Comparison of ENCODE assay signal across 17 mouse cellular contexts in genomic region chr5:92165976-92166375, GRCm38 (mm10). TPM values are rescaled to one million over a fixed set of nuclear protein-coding genes. Genes with fewer than 3 reads are reported as not detected.
A peak's percentile ranks its signal among the peaks of the same experiment; 100 is the strongest.
DNase-seq lines count a peak whose midpoint lies in the region; ATAC-seq lines count a peak whose summit lies in the region.
"Had no signal": no experiment of that assay in that cellular context is flagged by ENCODE, and none has a peak within 500 bp of the region (broad histone marks: within the 10 kb centered on the region; RNA-seq: fewer than 3 reads in every experiment).

No protein-coding gene starts in this region.

- peak; percentile 33 for DNase-seq in thymus, postnatal 14 days
- DNase-seq in thymus, postnatal 10 days (ENCODE audit: low spot score in 2 of 2), result no peak
- DNase-seq in T-cell, adult 2 months (ENCODE audit: low spot score), result peak; percentile 74
- DNase-seq in spleen, postnatal 10 days (ENCODE audit: low spot score in 2 of 2), result no peak
- DNase-seq: adrenal gland, postnatal 10 days; B cell, adult 2 months; cerebellum, adult 11 months; cerebellum, adult 8-10 months; cerebellum, postnatal 14 days; gastrocnemius, postnatal 14 days; heart, adult 2 months; heart, postnatal 14 days had no signal

- ATAC-seq in neutrophil, adult 5-6 weeks (ENCODE audit: extremely low read depth, insufficient number of reproducible peaks, low FRiP score, poor library complexity, severe bottlenecking), result peak; percentile 41; the same call in 1 of the 2 replicates
- no peak for ATAC-seq in megakaryocyte progenitor cell, adult 5-6 weeks (replicated peaks; ENCODE audit: poor library complexity)
- ATAC-seq: forebrain, embryonic 16.5 days had no signal

RNA-seq across cellular contexts. Expression of gene Uso1, which starts 28.2 kb away (rescaled TPM):
- total RNA-seq in neutrophil, adult 5-6 weeks (2017), result 29.8 and 30.3 TPM in 2 replicates
- 56.2 and 56.6 TPM in 2 replicates for total RNA-seq in megakaryocyte progenitor cell, adult 5-6 weeks (2015)
- 22.5 and 23.5 TPM in 2 replicates for total RNA-seq in megakaryocyte progenitor cell, adult 5-6 weeks (2017)

RNA-seq across cellular contexts. Expression of gene U90926, which starts 49.2 kb away (rescaled TPM):
- not detected in 2 replicates for total RNA-seq in neutrophil, adult 5-6 weeks (2017)
- total RNA-seq in megakaryocyte progenitor cell, adult 5-6 weeks (2015), result not detected in 2 replicates
- total RNA-seq in megakaryocyte progenitor cell, adult 5-6 weeks (2017), result not detected in 2 replicates
- total RNA-seq: G1E; gastrocnemius, adult 18-20 months; gastrocnemius, postnatal 14 days; heart, adult 2 months; heart, postnatal 14 days had no signal

Comparison
In these comparisons a context has a peak if more than half of its experiments do, and no peak if none do; other contexts are left out.
1. DNase-seq: peak in thymus, postnatal 14 days (single experiment) and T-cell, adult 2 months (single experiment); none in thymus, postnatal 10 days (0 of 2) and spleen, postnatal 10 days (0 of 2).